Mouse (Mus musculus) thymus, postnatal 25 days (tissue): ENCODE data around the gene Zbtb40.

Experiments used
- DNase-seq: peaks from one replicate; pipeline ENCODE4 v3.0.0; 2022

The Zbtb40 gene

DNA sequence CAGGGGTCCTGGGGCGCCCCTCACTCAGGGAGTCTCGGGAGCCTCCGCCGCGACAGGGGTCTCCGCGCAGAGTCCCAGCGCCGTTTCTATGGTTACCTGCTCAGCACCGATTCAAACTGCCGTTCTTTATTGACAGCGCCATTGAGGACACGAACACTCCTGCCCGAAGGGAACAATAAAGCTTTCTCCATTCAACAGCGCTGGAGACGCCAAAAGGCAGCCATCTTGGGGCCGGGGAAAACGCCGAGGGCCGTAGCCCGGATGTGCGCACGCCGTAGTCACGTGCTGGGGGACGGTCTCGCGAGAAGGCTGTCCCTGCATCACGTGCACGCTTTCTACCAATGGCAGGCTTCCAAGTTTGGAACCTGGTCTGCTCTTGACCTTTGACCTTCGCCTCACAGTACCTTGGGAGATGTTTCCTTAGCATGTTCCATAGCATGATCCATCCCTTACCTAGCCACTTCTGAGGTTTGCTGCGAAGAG lies at the start of gene Zbtb40:
Gene Zbtb40 (minus strand): TSS at position 252 of the 483 bp plus-strand sequence.
- DNase-seq = peak; percentile 87

DNA sequence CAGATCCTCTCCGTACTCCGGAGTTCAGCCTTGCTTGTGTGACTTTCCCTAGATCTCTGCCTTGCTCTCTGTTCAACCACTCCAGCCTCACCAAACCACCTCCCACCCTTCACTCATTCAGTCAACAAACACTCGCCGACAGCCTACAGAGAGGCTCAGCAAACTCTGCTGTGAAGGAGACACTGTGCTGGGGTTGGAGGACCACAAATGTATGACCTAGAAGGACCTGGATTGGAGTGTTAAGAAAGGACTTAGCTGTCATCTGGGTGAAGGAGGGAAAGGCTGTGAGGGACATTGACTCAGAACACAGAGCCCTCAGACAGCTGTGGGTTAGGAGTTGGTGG lies 49.4 kb upstream of the Zbtb40 start:
- DNase-seq = no peak

DNA sequence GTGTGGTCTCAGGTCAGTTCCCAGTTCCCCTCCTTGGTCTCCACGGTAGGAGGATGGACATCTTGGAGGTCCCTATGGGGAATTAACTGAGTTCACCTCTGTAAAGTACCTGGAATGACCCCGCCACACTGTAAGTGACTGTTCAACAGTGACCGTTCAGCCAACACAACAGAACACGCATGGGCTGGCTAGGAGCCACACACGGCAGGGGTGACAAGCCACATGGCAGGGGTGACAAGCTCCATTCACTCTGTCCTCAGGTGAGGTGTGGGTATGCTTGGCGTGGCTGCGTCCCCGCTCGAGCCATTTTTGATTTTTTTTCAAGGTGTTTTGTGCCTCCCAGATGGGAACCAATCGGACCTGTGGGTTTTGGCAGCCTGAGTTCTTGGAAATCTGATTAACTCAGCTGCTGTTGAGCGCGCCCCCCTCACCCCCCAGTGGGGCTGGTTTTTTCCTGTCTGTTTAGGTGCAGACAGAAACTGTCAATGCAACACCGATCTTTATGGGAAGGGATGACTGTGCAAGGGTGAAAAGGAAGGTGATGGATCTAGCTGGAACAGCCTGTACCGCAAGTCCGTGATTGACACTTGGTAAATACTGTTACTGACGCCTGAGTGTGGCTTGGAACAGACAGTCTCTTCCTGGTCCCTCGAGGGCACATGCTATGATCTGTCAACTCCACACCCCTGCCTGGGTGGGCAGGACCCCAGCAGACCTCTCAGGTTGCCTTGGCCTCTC lies 48.8 kb upstream of the Zbtb40 start:
- DNase-seq = no peak

DNA sequence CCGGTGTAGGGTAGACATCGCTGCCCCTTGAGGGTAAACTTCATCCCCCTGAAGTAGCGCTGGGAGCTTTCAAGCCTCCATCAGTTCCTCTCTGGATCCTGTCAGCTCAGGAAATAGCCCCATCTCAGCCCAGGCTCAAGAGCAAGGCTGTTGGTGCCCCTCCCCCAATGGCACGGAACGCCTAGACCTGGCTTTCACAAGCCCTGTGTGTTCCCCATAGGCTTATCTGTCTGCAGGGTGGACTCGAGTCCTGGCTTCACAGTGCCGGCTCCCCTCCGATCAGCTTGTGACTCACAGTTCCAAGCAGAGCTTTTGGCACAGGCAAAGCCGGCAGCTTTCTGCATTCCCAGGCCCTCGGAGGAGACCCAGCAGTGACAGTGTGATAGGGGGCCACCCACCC lies 47.8 kb upstream of the Zbtb40 start:
- DNase-seq = no peak

DNA sequence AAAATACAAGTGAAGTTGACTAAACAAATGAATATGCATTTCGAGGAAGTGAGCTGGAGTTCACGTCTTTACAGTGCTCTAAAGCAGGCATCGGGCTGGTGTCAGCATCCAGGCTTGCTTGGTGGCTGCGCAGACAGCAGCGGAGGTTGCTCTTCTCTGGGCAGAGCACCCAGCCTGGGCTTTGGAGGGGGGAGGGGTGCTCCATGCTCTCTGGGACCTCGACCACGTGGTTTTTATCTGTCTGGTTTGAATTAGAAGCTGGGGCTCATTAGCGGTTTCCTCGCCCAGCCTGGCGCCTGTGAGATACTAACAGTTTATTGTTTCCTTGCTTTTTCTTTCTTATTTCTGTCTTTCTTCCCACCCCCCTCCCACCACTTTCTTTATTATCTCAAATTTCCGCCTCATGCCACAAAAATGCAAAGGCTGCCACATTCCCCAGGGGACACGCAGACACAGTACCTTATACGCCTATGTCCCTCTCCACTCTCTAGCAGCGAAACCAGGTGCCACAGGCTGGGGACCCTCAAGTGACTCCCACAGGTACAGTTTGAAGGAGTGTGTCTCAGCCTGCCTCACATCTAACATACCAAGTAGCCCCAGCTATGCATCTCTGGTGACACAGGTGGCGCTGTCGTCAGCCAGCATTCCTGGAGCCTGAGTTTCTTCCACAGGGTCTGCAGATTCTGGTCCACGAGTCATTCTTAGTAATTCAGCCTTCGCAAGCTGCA lies 36.6 kb upstream of the Zbtb40 start:
- DNase-seq = no peak

DNA sequence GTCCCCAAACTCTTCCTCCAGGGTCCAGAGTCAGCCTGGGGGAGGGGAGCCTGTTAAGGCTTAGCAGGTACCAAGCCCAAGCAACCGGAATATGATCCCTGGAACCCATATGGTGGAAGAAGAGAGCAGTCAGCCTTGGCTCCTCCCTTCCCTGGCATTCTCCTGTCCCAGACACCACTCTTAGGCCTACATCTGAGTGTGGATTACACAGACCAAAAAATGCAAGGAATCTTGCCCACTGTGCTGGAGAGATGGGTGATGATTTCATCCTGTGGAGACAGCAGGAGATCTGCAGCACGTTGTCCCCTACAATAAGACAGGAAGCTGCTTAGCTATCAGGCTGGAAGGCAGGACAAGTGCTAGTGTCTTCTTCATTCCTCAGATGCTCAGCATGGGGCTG lies 34.3 kb upstream of the Zbtb40 start:
- DNase-seq = no peak

DNA sequence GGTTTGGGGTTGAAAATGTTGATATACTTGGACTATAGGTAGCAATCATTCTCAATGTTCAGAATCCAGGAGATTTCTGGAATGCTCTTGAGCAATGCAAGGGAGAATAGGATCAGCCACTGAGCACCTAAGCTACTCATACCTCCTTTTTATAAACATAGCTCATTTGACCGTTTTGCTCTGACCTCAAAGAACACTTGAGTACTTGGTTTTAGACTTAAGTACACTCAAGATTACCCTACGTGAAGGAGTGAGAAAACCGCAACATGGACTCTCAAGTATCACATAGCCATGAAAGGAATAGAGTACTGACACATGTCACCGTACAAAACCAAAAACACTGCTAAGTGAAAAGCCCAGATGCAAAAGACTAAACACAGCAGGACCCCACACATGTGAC lies 32.8 kb upstream of the Zbtb40 start:
- no peak for DNase-seq

DNA sequence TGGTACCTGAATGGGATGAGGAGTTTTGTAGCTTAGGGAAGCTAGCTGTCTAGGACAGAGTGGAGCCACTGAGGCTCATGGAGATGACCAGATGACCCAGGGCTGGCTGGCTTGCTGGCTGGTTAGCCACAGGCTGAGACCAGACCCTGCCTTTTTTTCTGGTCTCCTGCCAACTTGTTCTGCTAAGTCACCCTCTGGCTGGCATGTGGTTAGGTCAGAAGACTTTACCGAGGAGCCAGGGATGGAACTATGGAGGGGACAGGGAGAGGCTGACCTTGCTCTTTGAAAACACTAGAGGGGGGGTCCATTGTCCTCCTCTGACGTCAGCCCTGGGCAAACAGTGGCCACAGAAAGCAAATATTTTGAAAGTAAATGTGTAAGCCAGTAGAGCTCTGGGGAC lies 28.6 kb upstream of the Zbtb40 start:
- DNase-seq = no peak

DNA sequence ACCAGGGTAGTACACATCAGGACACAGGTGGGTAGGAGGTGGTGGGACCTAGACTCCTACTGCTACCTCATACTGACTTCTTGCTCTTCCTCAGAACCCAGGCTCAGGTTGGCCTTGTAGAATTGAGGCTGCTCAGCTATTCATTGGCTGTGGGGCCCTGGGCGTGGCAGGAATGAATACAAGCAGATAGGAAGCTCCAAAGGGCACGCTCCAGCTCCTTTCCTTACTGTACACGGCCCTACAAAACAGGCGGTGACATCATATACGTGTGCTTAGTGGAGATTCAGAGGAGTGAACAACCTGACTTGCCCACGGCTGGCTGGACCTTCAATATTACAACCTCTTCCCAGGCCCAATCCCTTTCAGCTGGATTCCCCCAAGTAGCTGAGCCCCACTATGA lies 22.6 kb upstream of the Zbtb40 start:
- DNase-seq = no peak

DNA sequence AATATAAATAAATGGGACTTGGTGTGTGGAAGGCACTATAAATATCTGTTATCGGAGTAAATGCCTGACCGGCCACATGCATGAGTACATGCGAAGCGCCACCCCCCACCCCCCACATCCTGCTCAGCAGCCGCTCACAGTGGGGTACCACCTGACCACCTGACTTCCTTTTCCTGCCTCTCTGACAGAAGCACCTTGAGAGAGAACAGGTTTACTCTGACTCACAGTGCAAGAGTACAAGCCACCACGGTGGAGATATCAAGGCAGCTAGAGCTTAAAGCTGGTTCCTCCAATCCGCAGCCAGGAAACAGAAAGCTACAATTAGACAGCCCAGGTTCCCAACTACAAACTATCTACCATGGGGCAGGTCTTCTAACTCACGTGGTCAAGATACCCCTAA lies 19.9 kb upstream of the Zbtb40 start:
- peak; percentile 12 for DNase-seq

DNA sequence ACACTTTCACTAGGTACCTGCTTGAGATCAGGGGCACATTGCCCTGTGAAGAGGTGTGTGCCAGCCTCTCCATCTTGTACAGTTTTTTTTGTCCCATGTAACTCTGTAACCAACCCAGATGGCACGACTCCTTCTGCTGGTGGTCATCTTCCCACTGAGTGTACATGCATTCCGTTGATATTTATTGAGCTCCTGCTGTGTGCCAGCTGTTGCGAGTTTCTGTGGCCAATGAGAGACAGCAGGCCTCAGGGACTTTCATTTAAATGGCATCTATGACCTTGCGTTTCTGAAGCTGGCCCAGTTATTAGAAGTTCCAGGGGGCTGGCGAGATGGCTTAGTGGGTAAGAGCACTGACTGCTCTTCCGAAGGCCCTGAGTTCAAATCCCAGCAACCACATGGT lies 17.2 kb upstream of the Zbtb40 start:
- no peak for DNase-seq

DNA sequence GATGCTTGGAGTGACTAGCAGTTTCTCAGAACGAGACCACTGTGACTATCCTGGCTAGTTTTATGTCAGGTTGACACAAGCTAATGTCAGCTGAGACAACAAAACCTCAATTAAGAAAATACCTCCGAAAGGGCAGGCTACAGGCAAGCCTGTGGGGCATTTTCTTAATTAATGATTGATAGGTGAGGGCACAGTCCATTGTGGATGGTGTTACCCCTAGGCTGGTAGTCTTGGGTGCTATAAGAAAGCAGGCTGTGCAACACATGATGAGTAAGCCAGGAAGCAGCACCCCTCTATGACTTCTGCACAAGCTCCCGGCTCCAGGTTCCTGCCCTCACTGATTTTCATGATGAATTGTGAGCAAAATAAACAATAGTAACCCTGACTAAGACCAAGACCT lies 6.3 kb upstream of the Zbtb40 start:
- no peak for DNase-seq

DNA sequence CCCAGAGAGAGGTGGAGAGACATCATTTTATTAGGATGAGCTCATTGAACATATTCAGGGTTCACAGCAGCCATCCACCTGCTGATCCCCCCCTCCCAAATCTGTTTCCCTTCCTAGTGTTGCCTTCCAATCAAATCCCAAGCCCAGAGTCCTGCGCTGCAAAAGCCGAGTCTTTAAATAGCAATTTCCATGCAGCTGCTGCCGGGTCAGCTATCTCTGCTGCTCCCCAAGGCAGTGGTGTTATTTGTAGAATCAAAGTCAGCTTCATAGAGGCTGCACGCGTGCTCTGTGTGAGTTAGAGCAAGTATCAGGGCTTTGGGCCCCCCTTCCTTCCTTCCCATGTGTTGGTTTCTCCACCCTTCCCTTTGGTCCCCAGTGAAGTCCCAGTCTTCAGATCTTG lies 5.2 kb upstream of the Zbtb40 start:
- no peak for DNase-seq

DNA sequence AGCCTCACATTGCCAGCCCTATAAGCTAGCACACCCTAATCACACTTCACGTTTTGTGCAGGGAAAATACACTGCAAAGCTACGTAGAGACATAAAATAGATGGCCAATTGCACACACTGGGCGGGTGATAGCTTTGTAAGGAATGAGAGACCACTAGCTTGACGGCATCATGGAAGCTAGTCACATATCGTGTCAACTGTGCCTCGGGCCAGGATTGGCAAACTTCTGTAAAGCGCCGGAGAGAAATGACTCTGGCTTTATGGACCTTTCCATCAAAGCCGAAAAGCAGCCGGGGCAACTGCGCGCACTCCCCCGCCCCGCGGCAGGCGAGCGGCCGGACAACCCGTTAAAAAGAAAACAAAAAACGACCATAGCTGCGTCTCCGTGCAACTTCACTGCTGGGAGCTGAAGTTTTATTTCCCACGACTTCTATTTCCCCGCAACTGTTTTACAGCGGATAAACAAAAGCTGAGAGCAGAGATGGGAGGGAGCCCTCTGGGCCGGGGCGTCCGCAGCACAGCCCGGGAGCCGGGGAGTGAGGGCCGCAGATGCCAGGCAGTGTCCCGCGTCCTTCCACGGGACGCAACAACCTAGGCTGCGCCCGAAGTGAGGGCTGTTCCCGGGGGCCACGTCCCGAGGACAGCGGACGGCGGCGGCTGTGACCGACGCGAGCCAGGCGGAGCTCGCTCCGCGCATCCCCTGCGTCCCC lies 606 bp downstream of the Zbtb40 start:
- DNase-seq = no peak

DNA sequence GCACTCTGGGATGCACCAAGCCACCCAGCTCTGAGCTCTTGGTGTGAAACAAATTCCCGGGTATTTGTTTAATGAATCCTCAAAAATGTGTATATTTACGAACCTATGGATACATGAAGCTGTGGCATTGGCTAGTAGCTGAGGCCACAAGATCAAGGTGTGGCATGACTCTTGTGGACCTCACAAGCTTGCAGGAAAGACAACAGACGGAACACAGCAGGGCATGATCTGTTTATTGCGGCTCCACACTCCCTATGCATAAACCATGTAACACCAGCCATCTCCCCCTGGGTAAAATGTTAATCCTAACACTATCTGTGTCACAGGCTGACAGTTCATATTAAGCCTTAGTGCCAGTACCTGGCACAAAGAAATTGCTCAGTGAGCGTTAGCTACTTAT lies 2.5 kb downstream of the Zbtb40 start:
- DNase-seq = no peak

DNA sequence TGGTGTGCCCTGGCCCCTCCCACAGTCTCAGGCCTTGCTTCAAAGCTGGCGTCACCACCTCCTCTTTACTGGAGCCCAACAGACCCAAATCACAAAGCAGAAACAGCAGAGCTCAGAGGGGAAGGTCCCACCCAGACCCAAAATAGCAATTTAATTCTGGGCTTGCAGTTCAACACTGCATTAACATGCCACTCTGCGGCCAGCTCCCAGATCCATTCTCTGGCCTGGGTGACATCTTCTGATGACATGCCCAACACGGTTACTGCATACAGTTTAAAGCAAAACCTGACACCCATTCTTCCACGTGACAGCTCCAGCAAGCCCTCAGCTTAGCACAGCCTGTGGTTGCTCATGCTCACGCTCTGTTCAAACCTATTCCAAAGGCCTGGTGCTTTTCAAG lies 4.1 kb downstream of the Zbtb40 start:
- DNase-seq = no peak

DNA sequence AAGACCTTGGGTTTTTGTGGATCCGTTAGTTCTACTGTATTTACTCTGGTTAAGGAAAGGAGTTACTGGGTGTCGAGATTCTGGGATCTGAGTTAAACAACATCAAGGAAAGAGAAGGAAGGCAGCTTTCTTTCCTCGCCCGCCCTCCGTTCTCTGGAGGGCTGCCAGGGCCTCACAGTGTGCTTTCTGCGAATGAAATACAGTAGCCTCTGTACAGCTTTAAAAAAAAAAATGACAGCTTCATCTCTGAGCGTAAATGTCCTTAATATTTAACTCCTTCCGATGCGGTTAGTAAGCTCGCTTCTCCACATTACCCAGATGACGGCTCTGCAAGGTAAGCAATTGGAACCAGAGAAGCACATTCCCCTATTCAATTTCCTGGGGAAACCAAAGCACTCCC lies 4.8 kb downstream of the Zbtb40 start:
- DNase-seq = no peak

DNA sequence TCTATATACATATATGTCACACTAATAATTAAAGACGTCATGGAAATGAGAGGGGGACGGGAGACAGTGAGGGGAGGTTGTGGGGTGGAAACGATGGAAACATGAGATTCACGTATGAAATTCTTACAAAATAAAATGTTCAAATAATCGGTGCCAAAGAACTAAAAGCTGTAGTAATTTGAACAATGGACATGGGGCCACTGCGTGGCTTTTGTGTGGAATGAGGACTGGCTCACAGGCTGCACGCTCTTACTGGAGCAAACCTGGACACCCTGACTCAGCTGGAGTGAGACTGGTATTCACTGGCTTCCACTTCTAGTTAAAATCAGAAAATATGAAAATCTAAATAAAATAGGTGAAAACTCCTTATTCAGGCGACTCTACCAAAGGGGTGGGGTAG lies 6.6 kb downstream of the Zbtb40 start:
- no peak for DNase-seq

DNA sequence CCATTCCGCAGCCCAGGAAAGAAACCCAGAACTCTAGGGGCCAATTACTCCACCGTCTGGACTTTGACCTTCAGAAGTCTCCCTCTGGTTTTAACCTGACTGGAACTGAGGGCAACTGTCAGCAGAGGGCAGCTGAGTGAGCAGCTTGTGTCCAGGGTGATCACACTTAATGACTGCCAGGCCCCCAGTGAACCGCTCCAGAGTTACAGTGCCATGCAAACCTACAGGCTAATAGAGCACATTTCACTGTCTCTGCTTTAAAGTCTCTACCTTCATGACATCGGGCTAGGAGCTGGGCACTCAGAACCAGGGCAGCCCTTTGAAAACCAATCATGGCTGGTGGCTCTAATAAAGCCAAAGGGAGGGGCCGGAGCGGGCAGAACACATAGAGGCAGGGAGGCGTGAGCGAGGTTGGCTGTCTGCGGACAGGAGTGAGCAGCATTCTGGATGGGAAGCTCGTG lies 7.4 kb downstream of the Zbtb40 start:
- DNase-seq = no peak

DNA sequence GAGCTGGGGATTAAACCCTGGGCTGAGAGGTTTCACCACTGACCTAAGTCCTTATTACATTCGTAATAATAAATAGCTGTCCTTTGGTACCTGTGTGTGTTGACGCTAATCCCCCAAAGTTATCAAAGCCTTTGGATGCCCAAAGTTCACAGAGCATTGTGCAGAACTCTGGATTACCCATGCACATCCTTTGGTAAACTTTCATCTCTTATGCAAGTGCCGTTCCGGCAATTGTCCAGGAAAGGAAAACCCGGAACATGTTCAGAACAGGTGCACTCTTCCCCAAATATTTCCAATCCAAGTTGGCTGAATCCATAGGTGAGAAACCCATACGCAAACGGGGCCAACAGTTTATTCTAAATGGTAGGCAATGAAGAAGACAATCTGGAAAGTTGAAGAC lies 9.2 kb downstream of the Zbtb40 start:
- DNase-seq = no peak

DNA sequence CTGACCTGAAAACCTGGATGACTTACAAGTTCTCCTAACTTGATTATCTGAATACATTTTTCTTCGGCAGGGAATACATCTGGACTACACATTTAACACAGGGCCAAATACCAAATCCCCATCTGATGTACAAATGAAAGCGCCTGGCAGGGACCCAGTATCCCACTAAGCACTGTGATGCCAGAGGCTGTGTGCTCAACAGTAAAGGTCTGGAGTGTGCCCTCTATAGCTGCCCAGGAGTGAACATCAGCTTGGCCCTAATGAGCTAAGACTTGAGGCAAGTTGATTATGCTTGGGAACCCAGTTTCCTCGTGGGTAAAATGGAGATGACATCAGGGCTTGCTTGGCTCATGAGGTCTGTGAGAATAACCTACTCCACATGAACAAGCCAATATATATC lies 10.1 kb downstream of the Zbtb40 start:
- no peak for DNase-seq

DNA sequence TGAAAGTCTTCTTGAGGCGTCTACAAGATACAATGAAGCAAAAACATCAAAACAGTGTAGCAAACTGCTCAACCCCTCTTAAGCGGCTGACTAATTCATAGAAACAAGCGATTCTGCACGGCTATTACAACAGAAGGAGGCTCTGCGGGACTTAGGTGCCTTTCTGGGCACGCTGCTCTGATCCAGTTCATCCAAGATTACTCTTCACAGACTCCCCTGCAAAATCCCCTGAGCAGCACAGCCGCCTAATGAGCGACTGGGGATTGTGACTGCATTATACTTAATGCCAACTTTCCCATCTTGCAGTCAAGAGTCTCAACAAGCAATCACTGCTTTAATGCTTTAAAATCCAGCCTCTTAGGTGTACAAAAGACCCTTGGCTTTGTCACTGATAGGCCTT lies 10.5 kb downstream of the Zbtb40 start:
- no peak for DNase-seq

DNA sequence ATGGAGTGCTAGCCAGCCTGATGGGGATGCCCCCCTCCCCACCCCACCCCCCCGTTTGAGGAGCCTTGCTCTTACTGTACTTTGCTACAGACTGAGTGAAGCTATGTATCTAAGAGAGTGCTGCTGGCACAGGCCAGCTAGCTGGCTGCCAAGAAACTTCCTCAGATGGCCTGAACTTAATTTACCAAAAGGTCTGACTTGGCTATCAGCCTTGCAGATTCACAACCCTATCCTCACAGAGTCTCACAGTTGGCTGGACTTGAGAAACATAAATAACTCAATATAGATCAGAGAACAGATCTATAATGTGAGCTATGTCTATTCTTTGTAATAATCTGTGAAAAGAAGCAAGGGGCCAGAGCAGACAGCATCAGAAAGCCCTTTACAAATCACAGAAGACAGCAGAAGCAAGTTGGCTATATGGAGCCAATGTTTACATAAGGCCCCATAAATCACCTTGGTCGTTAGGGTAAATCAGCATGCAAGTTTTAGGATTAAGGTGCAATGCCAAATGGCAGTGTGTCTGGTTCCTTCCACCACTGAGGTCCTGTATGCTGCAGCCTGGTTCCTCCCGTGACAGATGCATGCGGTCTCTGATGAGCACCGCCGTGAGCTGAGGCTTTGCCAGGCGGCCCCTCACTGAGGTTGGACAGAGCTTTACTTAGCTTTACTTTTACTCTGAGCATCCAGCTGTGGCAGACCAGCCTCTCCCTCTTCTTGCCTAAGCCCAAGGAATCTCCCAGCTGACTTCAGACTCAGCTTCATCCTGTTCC lies 15.3 kb downstream of the Zbtb40 start:
- DNase-seq = no peak
